Mouse (Mus musculus) liver, embryonic 14.5 days (tissue): ENCODE measurements at regions not wholly inside any gene's neighbourhood (a gene's known extent, or its start where the extent isn't known, plus 50 kb on each side); places are given as distances from the start of the nearest gene placed in this dataset.

Experiments
- ATAC-seq: fragments of 200-750 bp; cut with Nextera tagmentation; 2 replicates; pipeline ENCODE4 v1.8.0; 2017; ENCODE audit warnings: moderate number of reproducible peaks, mild to moderate bottlenecking, moderate library complexity; ENCODE audit not compliant: insufficient read depth
- DNase-seq, 3 experiments: peaks; one replicate each; pipeline ENCODE4 v3.0.0-alpha.2; 2012 to 2013; ENCODE audit warnings: low read depth in 3 of 3, low spot score in 3 of 3
- H3K27ac ChIP-seq: fragments of 300-500 bp; sonication (generic); 2 replicates; pipeline ENCODE4 v1.5.1; 2014; ENCODE audit warnings: moderate library complexity, mild to moderate bottlenecking, control low read depth, inconsistent platforms
- H3K27me3 ChIP-seq: fragments of 300-500 bp; sonication (generic); 2 replicates; pipeline ENCODE4 v1.6.1; 2014; ENCODE audit warnings: mild to moderate bottlenecking, low read length, moderate library complexity; ENCODE audit not compliant: control insufficient read depth, insufficient read depth
- H3K36me3 ChIP-seq: fragments of 300-500 bp; sonication (generic); replicated peaks from 2 replicates; pipeline ENCODE4 v1.6.1; 2014; ENCODE audit warnings: low read depth; ENCODE audit not compliant: control insufficient read depth, insufficient read depth
- H3K4me1 ChIP-seq, 2 experiments: fragments of 200-500 bp in 1 of 2; fragments of 300-500 bp in 1 of 2; sonication (generic) in 1 of 2; replicated peaks; 2 replicates each; pipeline ENCODE4 v1.6.1; 2012 to 2014; ENCODE audit warnings: antibody characterized with exemption in 1 of 2, inconsistent platforms in 1 of 2, low read length in 1 of 2; ENCODE audit not compliant: control insufficient read depth in 2 of 2, insufficient read depth in 2 of 2
- H3K4me2 ChIP-seq: fragments of 300-500 bp; sonication (generic); 2 replicates; pipeline ENCODE4 v1.6.1; 2014; ENCODE audit warnings: low read depth, mild to moderate bottlenecking, control low read depth, moderate library complexity
- H3K4me3 ChIP-seq, 2 experiments: fragments of 200-500 bp in 1 of 2; fragments of 300-500 bp in 1 of 2; sonication (generic) in 1 of 2; 2 replicates each; pipeline ENCODE4 v1.5.1; 2012 to 2014; ENCODE audit warnings: low read depth in 2 of 2, low read length in 2 of 2, mild to moderate bottlenecking in 2 of 2, control low read depth in 1 of 2, inconsistent platforms in 1 of 2, moderate library complexity in 1 of 2; ENCODE audit not compliant: insufficient read depth in 1 of 2
- H3K9ac ChIP-seq: fragments of 300-500 bp; sonication (generic); replicated peaks from 2 replicates; pipeline ENCODE4 v1.6.1; 2014; ENCODE audit warnings: mild to moderate bottlenecking, control low read depth, moderate library complexity
- H3K9me3 ChIP-seq: fragments of 300-500 bp; sonication (generic); 2 replicates; pipeline ENCODE4 v1.6.1; 2016; ENCODE audit warnings: low read length, mixed read lengths; ENCODE audit not compliant: control insufficient read depth
- CTCF ChIP-seq: IDR thresholded peaks from 2 replicates; pipeline ENCODE4 v1.5.1; 2016; ENCODE audit warnings: antibody characterized with exemption, low read depth, control low read depth
- EP300 ChIP-seq: IDR thresholded peaks from 2 replicates; pipeline ENCODE4 v1.6.1; 2016; ENCODE audit warnings: antibody characterized with exemption, low read depth
- WGBS: fragments of 180-500 bp; shearing (Covaris S2); extraction: QIAGEN DNeasy Blood & Tissue Kit; methylation state at CpG from one replicate; pipeline ENCODE4 v1.1.7; 2014; ENCODE audit not compliant: insufficient replicate concordance; 5-methylcytosine and 5-hydroxymethylcytosine counted together

DNA sequence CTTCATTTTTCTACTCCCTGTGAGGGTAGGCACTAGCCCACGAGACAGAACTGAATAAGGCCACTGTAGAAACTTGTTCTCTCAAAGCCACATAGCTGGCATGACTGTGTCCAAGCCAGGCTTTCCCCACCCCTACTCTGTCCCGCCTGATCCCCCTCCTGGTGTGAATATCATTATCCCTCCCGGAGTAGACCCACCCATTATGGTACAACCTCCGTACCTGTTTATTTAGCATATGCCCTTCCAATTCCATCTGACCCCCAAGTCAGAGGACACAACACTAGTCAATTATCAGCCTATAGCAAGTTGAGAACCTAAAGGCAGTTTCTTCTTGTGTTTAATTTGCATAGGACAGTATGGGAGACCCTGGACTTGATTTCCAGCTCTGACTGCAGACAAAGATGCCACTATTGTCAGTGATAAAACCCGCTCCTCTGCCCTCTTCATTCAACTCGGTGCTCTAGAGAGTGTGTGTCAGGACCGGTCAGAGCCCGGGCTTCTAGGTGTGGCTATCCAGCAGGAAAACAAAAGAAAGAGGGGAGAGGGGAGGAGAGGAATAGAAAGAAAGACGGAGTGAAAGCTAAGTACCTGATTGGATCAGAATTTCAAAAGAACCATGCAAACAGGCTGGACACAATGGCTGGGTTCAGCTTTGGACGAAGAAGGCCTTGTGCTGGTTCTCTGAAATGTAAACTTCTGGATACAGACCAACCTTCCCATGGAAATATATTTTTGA is 115.1 kb upstream of the Med13l start:
- TF ChIP-seq EP300: no peak
- TF ChIP-seq CTCF: no peak
- Histone ChIP-seq H3K4me2 (no peak overlapping the region), H3K27ac (no peak overlapping the region), H3K27me3 (peaks cover 4% of the 10 kb centered on the region; the same call in 1 of the 2 replicates), H3K36me3 (no peaks in the 10 kb centered on the region), H3K4me3 (no peak overlapping the region), H3K9ac (no peak overlapping the region), H3K9me3 (no peaks in the 10 kb centered on the region), H3K4me1 (peaks cover 7 to 9% of the 10 kb centered on the region in 2 experiments)
- DNase-seq: no peak
- ATAC-seq: no peak
- 59% methylated on average over 10 of the region's 10 CpGs for WGBS

DNA sequence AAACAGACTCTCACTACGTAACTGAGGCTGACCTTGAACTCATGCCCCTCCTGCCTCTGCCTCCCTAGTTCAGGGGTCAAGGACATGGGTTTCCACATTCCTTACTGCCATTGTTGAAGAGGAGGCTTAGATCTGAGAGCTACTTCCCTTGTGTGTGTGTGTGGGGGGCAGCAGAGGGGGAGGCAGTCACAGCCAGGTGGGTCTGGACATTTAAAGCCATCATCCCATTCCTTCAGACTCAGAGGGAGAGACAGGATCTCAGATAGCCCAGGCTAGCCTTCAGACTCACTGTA is 114.5 kb upstream of the Med13l start:
- DNase-seq (no peak), ATAC-seq (no peak)
- no peaks in the 10 kb centered on the region for H3K36me3 ChIP-seq
- H3K27me3 ChIP-seq: peaks cover 4% of the 10 kb centered on the region; the same call in 1 of the 2 replicates
- no peak overlapping the region for H3K27ac ChIP-seq
- H3K9ac ChIP-seq: no peak overlapping the region
- TF ChIP-seq EP300 (no peak), CTCF (no peak)
- no peak overlapping the region for H3K4me2 ChIP-seq
- no peaks in the 10 kb centered on the region for H3K9me3 ChIP-seq
- no peak overlapping the region for H3K4me3 ChIP-seq
- peaks cover 7 to 9% of the 10 kb centered on the region in 2 experiments for H3K4me1 ChIP-seq
- 85% methylated on average over 1 of the region's 1 CpGs for WGBS

DNA sequence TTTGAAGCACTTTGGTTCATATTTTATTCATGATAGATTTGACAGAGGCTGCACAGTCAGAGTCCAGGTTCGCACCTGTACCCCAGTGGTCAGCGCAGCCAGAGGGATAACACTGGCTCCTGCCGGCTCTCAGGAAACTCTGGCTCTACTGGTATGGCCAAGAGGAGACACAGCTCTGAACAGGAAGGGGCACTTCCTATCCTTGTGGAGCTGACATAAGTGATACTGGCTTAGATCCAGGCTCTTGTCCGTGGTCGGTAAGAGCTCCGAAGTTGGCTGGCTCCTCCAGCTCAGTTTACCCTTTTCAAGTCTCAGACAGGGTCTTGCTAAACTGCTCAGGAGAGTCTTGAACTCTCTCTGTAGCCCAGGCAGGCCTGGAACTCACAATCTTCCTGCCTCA is 113.6 kb upstream of the Med13l start:
- ATAC-seq (no peak), DNase-seq (no peak)
- Histone ChIP-seq H3K9ac (no peak overlapping the region), H3K4me3 (no peak overlapping the region), H3K4me1 (peaks cover 10 to 12% of the 10 kb centered on the region in 2 experiments), H3K9me3 (no peaks in the 10 kb centered on the region), H3K36me3 (no peaks in the 10 kb centered on the region), H3K27me3 (peaks cover 4% of the 10 kb centered on the region; the same call in 1 of the 2 replicates), H3K4me2 (no peak overlapping the region), H3K27ac (no peak overlapping the region)
- TF ChIP-seq CTCF (no peak), EP300 (no peak)
- 54% methylated on average over 6 of the region's 6 CpGs for WGBS

DNA sequence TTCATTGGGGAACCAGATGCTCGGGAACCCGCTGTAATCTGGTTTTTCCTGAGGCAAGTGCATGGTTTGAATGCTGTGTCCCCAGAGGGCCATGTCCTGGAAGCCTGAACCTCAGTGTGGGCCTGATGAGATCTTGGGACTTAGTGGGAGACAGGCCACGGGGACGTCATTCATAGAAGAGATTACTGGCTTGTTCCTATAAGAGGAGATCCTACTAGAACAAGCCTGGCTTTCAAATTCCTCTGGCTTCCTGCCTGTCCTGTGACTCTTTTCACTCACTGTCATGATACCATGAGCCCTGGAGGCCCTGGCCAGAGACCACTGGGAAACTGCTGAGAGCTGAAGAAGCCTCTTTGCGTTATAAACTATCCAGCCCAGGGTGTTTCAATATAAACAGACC is 113.1 kb upstream of the Med13l start:
- Histone ChIP-seq H3K9me3 (no peaks in the 10 kb centered on the region), H3K27me3 (peaks cover 4% of the 10 kb centered on the region; the same call in 1 of the 2 replicates), H3K4me2 (no peak overlapping the region), H3K36me3 (no peaks in the 10 kb centered on the region), H3K4me3 (no peak overlapping the region), H3K9ac (no peak overlapping the region), H3K4me1 (peaks cover 15% of the 10 kb centered on the region in 2 experiments), H3K27ac (no peak overlapping the region)
- DNase-seq (no peak), ATAC-seq (no peak)
- no peak for TF ChIP-seq CTCF
- TF ChIP-seq EP300: no peak
- 74% methylated on average over 5 of the region's 5 CpGs for WGBS

DNA sequence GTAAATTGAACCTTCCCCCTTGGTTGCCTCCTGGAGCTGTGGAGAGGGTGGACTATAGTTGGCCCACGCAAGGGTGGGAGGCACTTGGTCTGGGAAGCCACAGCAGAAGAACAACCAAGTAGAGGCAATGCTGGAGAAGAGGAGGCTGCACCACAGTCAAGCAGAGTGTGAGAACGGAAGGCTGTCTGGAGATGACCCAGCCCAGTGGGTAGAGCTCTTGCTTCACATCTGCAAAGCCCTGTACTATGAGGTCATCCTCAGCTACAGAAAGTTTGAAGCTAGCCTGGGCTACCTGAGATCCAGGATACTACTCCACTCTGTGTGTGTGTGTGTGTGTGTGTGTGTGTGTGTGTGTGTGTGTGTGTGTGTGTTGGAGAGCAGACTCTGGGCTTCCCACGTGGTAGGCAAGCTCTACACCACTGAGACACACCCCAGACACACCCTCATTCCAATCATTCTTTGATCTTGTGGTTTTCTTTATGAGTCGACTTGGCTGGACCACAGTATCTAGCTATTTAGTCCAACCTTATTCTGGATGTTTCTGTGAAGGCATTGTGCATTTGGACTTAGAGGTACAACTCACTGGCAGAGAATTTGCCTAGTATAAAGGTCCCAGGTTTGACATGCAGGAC is 111.5 kb upstream of the Med13l start:
- H3K36me3 ChIP-seq: no peaks in the 10 kb centered on the region
- H3K27me3 ChIP-seq: peaks cover 4% of the 10 kb centered on the region; the same call in 1 of the 2 replicates
- H3K9ac ChIP-seq: no peak overlapping the region
- ATAC-seq (peak; percentile 31; the same call in 1 of the 2 replicates), DNase-seq (no peak)
- WGBS: 40% methylated on average over 4 of the region's 4 CpGs
- H3K4me2 ChIP-seq: no peak overlapping the region
- H3K4me1 ChIP-seq: peaks cover 15 to 16% of the 10 kb centered on the region in 2 experiments
- no peak overlapping the region for H3K27ac ChIP-seq
- TF ChIP-seq EP300: no peak
- TF ChIP-seq CTCF: no peak
- no peak overlapping the region for H3K4me3 ChIP-seq
- H3K9me3 ChIP-seq: no peaks in the 10 kb centered on the region
